Mouse (Mus musculus) thymus, postnatal 4 days (tissue): ENCODE measurements at regions not wholly inside any gene's neighbourhood (a gene's known extent, or its start where the extent isn't known, plus 50 kb on each side); places are given as distances from the start of the nearest gene placed in this dataset.
A peak's percentile ranks its signal among the peaks of the same experiment; 100 is the strongest.

Experiments used
- DNase-seq: peaks from one replicate; pipeline ENCODE4 v3.0.0; 2021

- DNase-seq: no peak
Observed at GRCm38 (mm10) chr2:167847281-167848077, 84.4 kb upstream of the Ptpn1 start.

- no peak for DNase-seq
Observed at GRCm38 (mm10) chr2:167845370-167845769, 86.5 kb upstream of the Ptpn1 start.

- DNase-seq: no peak
Observed at GRCm38 (mm10) chr2:167844556-167844955, 87.3 kb upstream of the Ptpn1 start.

GRCm38 (mm10) chr2:167843921-167844320 is 87.9 kb upstream of the Ptpn1 start:
- DNase-seq: no peak

GRCm38 (mm10) chr2:167842993-167843392 is 88.9 kb upstream of the Ptpn1 start:
- DNase-seq: no peak

GRCm38 (mm10) chr2:167842473-167842872 is 89.4 kb upstream of the Ptpn1 start:
- DNase-seq: no peak

- no peak for DNase-seq
Observed at GRCm38 (mm10) chr2:167841339-167842240, 90.3 kb upstream of the Ptpn1 start.

GRCm38 (mm10) chr2:167840344-167840743 is 91.5 kb upstream of the Ptpn1 start:
- DNase-seq: peak; percentile 50

- no peak for DNase-seq
Observed at GRCm38 (mm10) chr2:167839324-167839981, 92.4 kb upstream of the Ptpn1 start.

GRCm38 (mm10) chr2:167837596-167837995 is 94.3 kb upstream of the Ptpn1 start:
- no peak for DNase-seq

- DNase-seq: no peak
Observed at GRCm38 (mm10) chr2:167836611-167837010, 95.2 kb upstream of the Ptpn1 start.

GRCm38 (mm10) chr2:167834605-167835004 is 97.3 kb upstream of the Ptpn1 start:
- DNase-seq: no peak

GRCm38 (mm10) chr2:167833290-167833953 is 98.4 kb upstream of the Ptpn1 start:
- no peak for DNase-seq

- no peak for DNase-seq
Observed at GRCm38 (mm10) chr2:167831076-167832039, 100.5 kb upstream of the Ptpn1 start.

- DNase-seq: no peak
Observed at GRCm38 (mm10) chr2:167828258-167828657, 103.6 kb upstream of the Ptpn1 start.

GRCm38 (mm10) chr2:167826922-167827703 is 104.7 kb upstream of the Ptpn1 start:
- DNase-seq: no peak

- DNase-seq: no peak
Observed at GRCm38 (mm10) chr2:167823513-167823912, 108.3 kb upstream of the Ptpn1 start.

- DNase-seq: no peak
Observed at GRCm38 (mm10) chr2:167823044-167823443, 108.8 kb upstream of the Ptpn1 start.

GRCm38 (mm10) chr2:167821186-167821585 is 110.7 kb upstream of the Ptpn1 start:
- DNase-seq: no peak

GRCm38 (mm10) chr2:167818799-167819198 is 113.1 kb upstream of the Ptpn1 start:
- no peak for DNase-seq

- DNase-seq: no peak
Observed at GRCm38 (mm10) chr2:167817030-167817429, 114.8 kb upstream of the Ptpn1 start.
